Mouse (Mus musculus): ENCODE measurements around the gene Aqr.
"Not testable (repeated sequence)": the region's sequence is repeated elsewhere in the genome, so short reads cannot be mapped to it uniquely, and the experiment has no call there.

Gene Aqr

DNA sequence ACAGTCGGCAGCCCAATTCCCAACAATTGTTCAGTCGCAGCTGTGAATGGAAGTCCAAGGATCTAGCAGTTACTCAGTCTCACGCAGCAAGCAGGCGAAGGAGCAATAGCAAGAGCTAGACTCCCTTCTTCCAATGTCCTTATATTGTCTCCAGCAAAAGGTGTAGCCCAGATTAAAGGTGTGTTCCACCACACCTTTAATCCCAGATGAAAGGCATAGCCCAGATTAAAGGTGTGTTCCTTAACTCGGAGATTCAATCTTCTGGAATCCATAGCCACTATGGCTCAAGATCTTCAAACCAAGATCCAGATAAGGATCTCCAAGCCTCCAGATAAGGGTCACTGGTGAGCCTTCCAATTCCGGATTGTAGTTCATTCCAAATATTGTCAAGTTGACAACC is at the start of gene Aqr:
TSS of gene Aqr (minus strand) at position 101 of the 400 bp plus-strand sequence.
- not testable (repeated sequence) for DNase-seq

DNA sequence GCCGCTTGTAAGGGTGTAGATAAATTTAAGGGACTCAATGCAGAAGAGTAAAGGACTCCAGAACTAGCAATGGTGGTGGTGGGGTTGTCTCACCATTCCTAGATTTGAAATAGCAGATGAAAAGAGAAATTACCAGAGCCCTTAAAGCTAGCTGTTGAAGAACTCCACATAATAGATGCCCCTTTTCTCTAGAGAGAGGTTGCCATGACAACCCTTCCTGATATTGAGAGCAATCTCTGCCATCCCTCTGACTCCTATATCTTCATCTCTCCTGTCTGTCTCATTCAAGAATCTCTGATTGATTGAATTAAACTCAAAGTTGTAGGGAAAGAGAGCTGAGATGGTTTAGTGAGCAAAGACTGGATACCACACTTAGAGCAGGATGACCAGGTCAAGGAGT is 49.7 kb upstream of the Aqr start:
- no peak for DNase-seq

DNA sequence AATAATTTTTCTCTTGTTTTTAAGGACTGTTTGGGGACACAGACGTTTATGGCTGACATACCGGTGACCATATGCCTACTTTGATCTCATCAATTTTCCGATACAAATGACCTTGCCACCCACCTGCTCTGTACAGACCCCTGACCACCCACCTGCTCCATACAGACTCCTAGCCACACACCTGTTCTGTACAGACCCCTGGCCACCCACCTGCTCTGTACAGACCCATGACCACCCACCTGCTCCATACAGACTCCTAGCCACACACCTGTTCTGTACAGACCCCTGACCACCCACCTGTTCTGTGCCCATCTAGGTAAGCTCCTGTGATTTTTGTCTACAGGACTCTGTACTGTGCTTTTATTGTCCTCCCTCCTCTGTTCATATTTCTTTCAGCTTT is 48.8 kb upstream of the Aqr start:
- DNase-seq, result no peak

DNA sequence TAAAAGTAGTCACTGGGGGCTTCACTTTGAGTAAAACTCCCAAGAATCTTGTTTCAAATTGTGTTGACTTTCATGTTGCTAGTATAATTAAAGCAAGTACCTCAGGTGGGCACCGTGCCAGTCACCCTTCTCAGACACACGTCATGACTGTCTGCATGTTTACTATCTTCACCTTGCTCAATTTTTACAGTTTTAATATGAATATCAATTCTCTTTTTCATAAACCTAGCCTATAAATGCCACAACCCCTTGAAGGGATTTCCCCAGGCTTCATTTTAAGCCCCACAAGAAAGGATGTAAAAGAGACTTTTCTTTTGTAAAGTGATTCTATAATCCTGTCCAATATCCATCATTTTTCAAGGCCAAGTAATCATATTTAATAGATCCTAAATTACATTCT is 44.4 kb upstream of the Aqr start:
- no peak for DNase-seq

DNA sequence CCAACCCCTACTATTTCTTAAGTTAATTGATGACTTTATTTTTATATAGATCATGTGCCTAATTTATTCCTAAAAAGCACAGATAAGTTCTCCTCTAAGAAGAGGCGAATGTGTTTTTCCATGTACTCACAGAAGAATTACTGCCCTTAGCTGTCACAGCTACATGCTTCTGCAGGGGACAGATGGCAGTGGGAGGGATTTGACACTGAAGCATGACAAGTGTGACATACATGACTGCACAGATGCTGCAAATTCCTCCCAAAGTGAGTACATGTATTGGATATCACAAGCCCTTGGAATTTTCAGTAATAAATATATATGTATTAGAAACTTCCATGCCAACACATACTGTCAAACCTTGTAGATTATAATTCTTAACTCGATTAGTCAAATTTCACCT is 41.8 kb upstream of the Aqr start:
- DNase-seq, result no peak

DNA sequence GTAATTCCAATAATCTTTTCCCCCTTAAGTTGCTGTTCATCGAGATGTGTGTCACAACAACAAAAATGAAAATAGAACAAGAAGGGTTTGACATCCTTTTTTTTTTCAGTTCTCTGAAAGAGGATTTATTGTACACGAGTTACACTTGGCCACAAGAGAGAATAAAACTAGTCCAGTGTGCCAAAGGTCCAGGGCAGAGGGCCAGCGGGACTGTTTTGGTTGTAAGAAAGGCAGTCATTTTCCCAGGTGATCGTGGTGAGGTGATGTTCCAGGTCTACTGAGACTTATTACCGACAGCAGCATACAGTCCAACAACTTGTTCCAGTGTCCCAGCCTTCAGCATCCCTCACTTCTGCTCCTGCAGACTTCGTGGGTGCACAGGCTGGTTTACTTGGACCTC is 18.2 kb upstream of the Aqr start:
- DNase-seq, result no peak

DNA sequence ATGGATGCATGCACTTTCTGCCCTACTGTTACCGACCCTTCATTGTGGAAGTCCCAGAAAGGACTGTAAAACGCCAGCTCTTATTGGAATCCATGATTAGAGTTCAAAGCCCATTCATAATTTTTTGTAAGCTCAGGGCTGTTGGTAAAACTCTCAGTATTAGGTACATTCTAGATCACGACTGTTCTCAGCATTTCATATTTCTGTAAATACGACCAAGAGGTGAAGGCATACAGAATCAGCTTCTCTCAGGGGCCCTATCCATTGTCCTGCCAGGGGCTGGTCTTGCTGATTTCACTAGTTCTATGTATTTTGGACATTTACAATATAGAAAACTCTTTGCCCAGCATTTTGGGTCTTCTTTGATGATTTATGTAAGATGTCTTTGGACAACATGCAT is 14.8 kb upstream of the Aqr start:
- DNase-seq, result no peak

DNA sequence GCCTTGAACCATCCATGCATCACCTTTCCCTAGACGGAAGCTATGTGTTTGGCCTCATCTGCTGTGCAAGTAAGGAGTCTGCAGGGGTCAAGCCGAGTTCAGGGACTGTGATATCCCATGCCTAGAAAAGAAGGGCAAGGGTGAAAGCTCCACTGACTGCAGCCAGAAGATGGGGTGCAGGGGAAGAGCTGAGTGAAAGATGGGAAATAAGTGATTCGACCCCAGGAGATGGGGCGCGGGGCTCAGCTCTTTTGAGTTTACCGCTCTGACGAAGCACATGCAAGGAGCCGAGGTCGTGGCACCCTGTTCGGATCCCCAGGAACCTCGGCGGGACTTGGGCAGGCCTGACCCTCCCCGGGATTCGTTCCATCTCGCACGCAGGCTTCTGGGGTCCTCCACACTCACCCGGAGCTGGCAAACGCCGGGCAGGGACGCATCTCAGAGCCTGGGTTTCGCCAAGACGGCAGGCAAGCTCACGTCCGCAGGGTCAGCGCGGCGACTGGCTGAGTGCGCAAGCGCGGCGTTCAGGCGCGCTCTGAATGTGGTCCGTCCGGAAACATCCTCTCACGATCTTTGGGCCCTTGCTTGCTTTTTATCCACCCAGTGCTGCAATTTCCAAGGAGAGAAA is 14.2 kb upstream of the Aqr start, which contains the start of gene Zfp770:
TSS of gene Zfp770 (minus strand) at position 538 of the 628 bp plus-strand sequence.
- peak; percentile 76 for DNase-seq

DNA sequence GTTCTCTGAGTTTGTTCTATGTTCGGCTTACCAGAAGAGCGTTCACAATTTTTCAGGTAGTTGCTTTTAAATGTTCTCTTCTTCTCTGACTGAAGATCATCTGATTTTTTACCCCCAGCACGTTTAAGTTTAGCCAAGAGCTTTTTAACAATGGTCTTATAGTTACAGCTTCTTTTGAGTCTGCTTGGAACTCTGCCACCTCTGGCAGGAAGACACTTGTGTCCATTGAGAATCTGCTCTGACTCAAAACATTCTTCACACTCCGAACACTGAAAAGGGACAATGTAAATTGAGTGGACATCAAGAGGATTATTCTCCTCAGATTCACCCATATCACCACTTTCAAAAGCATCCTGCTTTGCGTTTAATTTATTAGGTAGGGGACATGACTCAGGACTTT is 9.6 kb upstream of the Aqr start:
- no peak for DNase-seq

DNA sequence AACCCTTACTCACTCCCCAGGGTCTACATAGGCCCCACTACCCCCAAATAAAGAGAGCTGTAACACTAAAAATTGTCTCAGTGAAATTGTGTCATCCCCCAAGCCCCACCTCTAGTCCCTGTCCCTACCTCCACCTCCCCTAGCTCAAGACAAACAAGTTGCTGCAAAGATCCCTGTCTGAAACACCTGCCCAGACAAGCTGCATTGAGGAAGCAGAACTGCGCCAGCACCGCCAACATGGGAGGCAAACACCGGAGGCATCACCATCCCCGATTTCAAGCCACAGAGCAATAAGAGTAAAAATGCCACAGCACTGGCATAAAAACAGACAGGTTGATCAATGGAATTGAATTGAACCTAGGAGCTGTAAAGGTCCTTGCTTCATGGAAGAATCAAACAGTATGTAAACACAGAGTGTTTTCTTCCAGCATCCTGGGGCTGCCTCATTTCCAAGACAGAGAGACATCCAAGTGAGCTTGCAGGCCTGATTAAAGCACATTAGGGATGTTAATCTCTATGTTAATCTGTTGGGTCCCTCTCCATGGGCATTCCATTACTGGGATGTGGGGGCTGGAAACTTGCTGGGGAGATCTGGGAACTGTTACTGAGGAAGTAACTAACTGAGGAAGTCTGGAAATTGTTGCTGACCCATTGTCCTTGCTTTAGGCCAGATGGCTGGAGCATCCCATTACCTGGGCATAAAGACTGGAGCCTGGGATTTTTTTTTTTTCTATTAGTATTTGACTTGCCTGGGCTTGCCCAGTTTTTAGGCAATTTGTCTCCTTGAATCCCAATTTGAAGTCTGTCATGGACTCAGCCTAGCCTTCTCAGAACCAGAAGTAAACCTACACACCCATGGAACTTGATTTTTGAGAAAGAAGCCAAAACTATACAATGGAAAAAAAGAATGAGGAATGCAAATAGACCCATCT is 8.8 kb downstream of the Aqr start:
- no peak for DNase-seq

DNA sequence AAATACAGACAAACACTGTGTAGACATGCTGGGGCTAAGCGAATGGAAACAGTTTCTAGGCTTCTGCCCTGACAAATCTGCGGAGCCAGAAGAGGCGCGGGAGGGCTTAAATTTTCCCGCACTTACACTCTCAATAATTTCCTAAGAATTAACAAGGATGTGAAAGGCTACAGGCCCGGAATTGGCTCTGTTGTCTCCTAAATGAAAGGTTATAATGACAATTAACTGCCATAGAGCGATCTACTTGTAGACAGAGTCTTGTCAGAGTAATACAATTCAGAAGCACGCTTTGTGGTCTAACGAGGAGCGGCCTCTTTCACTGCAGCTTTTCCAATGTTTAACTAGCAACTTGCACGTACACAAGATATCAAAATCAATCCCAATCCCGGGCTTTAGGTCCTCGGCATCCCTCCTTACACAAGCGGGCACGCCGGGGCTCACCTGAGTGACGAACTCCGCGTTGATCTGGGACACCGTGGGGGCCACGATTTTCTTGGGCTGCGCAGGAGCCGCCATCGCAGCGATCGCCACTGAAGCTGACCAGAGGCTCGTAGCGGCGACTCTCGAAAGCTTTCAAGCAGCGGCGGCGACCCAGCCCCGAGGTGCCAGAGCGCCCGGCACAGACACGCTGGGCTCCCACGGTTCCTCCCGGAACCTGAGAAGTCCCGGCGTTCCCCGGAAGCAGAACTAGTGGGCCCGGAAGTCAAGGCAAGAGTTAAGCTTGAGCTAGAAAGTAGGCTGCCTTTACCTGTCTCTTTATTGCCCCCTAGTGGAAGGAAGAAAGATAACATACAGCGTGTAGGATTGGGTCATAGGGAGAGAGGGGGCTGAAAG is 12.0 kb downstream of the Aqr start:
- peak; percentile 90 for DNase-seq

DNA sequence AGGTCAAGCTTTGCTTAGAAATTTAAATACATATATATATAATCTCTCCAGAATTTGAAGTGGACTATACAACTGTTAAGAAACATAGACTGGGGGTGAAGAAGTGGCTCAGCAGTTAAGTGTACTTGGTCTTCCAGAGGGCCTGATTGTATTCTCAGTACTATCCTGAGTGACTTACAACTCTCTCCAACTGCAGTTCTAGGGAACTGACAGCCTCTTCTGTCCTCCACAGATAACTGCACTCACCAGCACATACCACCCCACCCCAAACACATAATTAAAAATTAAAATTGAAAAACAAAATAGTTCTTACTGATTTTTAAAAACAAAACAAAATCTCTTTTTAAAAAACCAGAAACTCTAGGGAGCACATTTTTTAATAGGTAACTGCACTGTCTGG is 13.6 kb downstream of the Aqr start:
- no peak for DNase-seq

DNA sequence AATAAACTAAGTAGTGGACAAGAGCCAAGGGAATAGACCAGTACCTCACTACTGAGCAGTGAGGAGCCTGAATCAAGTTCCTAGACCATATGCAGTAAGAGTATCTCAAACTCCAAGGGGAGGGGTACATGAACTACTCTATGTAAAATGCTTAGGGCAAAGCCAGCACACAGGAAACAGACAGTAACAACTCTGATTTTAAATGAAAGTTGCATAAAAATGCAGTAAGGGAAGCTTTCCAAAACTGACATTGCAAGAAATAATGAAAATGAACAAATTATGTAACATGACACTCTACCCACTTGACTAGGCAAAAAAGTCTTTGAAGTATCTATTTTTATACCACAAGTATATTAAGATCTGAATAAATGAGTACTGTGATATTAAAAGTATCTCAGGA is 19.0 kb downstream of the Aqr start:
- DNase-seq, result no peak

DNA sequence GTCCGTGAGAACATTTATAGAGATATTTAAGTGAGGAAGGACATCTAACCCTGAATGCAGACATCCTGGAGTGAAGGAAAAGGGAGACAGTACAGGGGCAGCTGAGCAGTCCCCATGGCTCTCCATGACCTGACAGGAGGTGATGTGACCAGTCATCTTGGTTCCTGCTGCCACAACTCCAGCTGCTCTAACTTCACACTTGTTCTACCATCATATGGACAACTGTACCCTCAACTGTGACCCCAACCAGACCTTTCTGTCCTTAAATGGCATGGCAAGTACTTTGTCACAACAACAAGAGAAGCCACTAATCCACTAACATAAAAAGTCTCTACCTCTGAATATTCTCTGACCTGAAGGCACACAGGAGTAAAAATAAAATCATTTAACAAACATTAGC is 24.8 kb downstream of the Aqr start:
- no peak for DNase-seq

DNA sequence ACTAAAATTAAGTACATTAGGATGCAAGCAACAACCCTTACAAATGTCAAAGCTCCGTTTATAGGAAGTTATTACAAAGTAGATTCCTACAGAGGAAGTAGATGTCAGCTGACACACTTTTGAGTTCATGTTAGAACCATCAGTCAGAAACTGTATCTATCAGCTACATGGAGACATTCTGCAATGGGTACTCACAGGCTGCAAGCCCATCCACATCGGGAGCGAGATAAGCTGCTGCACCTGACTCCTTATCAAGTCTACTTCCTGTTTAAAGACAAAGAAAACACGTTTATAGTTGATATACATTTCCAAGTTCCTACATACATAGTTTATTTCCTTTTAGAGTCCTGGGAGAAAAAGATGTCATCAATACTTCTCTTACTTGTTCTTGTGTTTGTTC is 29.5 kb downstream of the Aqr start:
- DNase-seq, result no peak

DNA sequence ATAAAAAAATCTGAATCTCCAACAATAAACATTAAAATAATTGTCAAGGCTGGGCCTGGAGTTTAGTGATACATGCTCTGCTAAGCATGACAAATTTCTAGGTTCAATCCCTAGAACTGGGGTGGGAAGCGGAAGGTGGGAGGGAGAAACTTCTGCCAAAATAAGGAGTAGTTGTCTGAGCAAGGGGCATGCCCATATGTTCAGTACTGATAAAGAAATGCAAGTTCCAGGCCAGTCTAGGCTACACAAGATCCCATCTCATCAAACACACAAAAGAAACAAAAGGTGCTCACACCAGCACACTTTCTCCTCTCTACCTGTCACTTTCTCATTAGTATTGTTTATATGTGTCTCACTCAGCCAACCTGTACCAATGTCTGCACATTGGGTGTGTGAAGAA is 30.2 kb downstream of the Aqr start:
- DNase-seq, result no peak

DNA sequence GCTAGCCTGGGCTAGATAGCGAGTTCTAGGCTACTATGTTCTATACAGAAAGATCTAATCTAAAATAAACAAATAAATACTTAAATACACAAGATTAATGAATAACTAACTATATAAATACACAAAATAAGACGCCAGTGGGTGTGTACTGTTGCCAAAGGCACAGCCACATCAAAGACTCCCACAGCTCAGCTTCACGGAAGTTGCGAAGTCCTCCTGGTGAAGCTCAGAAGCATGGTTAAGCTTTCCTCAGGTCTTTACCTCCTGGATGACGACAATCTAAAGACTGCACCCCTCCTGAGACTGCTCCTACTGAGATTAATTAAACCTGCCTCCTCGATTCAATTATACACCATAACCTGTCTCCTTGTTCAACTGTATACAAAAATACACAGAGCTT is 33.6 kb downstream of the Aqr start:
- no peak for DNase-seq

DNA sequence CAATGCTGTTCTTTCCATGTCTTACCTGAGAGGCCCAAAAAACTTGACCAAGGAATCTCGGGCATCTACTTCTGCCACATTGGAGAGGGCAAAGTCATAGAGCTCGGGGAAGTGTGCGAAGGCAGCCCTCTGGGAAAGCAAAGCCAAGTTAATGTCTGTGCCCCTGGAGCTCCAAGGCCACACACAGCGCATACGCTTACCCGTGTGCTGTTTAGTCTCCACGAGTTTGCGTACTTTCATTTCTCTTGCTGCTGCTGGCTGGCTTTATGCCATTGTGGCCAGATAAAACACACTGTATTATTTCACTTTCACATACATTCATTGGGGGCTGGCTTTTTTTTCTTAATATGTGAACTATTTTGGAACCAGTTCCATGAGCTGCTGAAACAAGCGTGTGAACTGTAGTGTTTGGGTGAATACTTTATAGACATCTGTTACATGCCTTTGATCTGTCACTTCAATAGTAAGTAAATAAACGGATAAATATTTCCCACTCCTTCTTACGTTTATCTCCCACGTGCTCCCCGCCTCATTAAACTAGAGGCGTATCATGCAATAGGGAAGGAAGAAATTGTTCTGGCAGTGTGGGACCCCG is 39.9 kb downstream of the Aqr start:
- DNase-seq, result no peak

DNA sequence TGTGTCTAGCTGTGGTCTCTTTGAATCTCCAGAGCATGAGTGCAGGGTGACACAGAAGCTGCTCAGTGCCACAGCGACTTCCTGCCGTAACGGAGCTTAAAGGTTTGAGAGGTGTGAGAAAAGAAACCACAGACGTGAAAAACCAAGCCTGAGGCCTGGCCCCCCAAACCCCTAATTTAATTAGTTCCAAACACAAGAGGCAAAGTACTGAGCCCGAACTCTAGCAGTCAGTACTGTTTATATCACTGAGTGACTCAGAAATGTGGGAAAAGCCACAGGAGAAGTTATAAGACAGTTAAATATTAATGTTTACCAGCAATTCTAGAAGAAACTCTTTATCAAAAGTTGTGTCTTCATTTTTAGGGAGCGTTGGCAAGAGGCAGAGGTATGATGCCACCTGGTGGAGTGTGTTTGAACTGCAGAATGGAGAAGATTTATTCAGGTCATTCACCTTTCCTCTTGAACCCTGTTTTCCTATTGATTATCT is 41.5 kb downstream of the Aqr start:
- DNase-seq, result peak; percentile 41

DNA sequence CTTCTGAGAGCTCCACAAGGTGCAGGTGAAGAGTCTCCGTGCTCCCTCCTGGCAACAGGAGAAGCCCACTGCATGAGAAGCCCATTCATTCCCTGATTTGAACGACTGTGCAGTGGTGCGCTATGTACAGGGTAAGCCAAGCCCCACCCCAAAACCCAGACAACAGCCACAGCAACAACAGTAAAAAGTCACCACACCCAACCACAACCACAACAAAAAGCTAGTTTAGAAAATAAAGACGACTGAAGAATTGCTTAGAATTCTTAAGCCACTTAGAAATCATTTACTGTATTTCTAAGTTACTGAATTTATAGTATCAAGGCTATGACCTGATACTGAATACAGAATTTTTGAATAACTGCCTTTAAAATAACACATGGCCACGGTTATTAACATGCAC is 41.9 kb downstream of the Aqr start:
- DNase-seq, result peak; percentile 7

DNA sequence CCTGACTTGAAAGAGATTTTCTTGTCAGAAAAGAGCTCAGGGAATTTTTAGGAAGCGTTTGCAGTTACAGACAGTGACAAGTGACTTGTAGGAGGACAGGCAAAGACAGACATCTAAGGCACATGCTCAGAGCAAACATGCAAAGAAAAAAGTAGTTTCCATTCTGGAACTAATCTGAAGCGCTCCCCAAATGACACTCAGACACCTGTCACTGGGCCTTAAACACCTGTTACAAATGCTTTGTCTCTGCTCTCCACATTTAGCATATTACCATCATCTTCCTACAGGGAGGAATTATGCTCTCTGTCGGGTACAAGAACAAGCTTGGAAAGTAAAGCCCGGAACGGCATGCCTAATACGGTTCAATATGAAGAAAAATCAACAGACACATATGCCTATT is 43.0 kb downstream of the Aqr start:
- DNase-seq, result no peak

DNA sequence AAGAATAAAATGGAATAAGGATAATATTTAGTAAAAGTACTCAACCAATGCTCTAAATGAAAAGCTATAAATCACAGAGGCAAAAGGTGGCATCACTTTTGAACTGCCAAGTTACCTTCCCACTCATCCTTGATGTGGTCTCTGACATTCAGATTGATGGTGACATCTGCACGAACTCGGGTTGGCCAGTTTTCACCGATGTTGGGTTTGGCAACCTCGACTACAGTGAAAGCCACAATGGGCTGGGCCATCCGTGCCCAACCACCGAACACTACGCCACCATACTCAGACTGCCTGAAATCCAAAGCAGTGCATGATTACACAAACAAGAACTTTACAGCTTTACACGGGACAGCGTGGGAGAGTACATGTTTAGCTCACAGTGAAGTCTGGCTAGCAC is 50.1 kb downstream of the Aqr start:
- peak; percentile 5 for DNase-seq

DNA sequence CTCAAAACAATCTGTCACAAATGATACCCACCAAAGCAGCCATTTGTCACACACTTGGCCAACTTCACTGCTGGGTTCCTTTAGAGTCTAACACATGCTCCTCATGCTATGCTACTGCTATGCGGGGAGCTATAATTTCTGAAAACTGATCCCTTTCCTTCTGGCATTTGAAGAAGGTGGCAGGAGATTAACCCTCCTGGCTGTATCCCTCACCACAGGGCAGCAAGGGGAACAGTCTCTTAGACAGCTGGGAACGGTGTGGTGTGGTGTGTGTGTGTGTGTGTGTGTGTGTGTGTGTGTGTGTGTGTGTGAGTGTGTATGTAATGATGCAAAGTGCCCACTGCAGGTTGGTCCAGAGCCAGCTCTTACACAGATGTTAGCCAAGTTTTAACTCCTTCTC is 51.0 kb downstream of the Aqr start:
- no peak for DNase-seq
